Mouse (Mus musculus) bone marrow, adult 2 months (tissue): ENCODE measurements around the gene AU018091.

Experiments
- CTCF ChIP-seq: fragments of 200-500 bp; IDR thresholded peaks from 2 replicates; pipeline ENCODE4 v1.5.1; 2011; ENCODE audit warnings: low read length, control low read depth; ENCODE audit not compliant: control insufficient read depth, insufficient read depth
- POLR2A ChIP-seq: fragments of 200-500 bp; IDR thresholded peaks from 2 replicates; pipeline ENCODE4 v1.6.1; 2011; ENCODE audit warnings: low read depth, mild to moderate bottlenecking, control low read depth, low read length, borderline replicate concordance; ENCODE audit not compliant: control insufficient read depth

- TF ChIP-seq CTCF (no peak), POLR2A (no peak)
Measured at GRCm38 (mm10) chr7:3166270-3166669, 2.7 kb downstream of the AU018091 start.
